Mouse (Mus musculus): ENCODE results near the gene Rasl11b.

GRCm38 (mm10) chr5:74211346-74211745 lies 16.3 kb downstream of the Rasl11b start:
- no peak for TF ChIP-seq POLR2A (IDR thresholded peaks at IDR 0.05; ENCODE audit: extremely low read depth, insufficient read depth, low read length)
- no peak for TF ChIP-seq CTCF (IDR thresholded peaks at IDR 0.05; ENCODE audit: low read depth, low read length)

All from liver, adult 2 months (tissue).